Mouse (Mus musculus) liver, embryonic 12.5 days (tissue): ENCODE measurements at regions not wholly inside any gene's neighbourhood (a gene's known extent, or its start where the extent isn't known, plus 50 kb on each side); places are given as distances from the start of the nearest gene placed in this dataset.

Experiments
- ATAC-seq: fragments of 200-750 bp; cut with Nextera tagmentation; 2 replicates; pipeline ENCODE4 v1.8.0; 2017; ENCODE audit warnings: moderate number of reproducible peaks, mild to moderate bottlenecking, moderate library complexity
- H3K27ac ChIP-seq: fragments of 300-500 bp; sonication (generic); 2 replicates; pipeline ENCODE4 v1.5.1; 2016; ENCODE audit warnings: mild to moderate bottlenecking
- H3K27me3 ChIP-seq: fragments of 300-500 bp; sonication (generic); replicated peaks from 2 replicates; pipeline ENCODE4 v1.6.1; 2016; ENCODE audit warnings: mild to moderate bottlenecking, moderate library complexity
- H3K36me3 ChIP-seq: fragments of 300-500 bp; sonication (generic); 2 replicates; pipeline ENCODE4 v1.6.1; 2016; ENCODE audit warnings: mild to moderate bottlenecking, moderate library complexity
- H3K4me1 ChIP-seq: fragments of 300-500 bp; sonication (generic); 2 replicates; pipeline ENCODE4 v1.6.1; 2016
- H3K4me2 ChIP-seq: fragments of 300-500 bp; sonication (generic); 2 replicates; pipeline ENCODE4 v1.6.1; 2016; ENCODE audit warnings: mild to moderate bottlenecking, moderate library complexity
- H3K4me3 ChIP-seq: fragments of 300-500 bp; sonication (generic); 2 replicates; pipeline ENCODE4 v1.5.1; 2016; ENCODE audit warnings: mild to moderate bottlenecking, moderate library complexity
- H3K9ac ChIP-seq: fragments of 300-500 bp; sonication (generic); 2 replicates; pipeline ENCODE4 v1.6.1; 2016; ENCODE audit warnings: mild to moderate bottlenecking, moderate library complexity
- H3K9me3 ChIP-seq: fragments of 300-500 bp; sonication (generic); replicated peaks from 2 replicates; pipeline ENCODE4 v1.6.1; 2016; ENCODE audit warnings: mild to moderate bottlenecking, moderate library complexity
- WGBS: fragments of 180-500 bp; shearing (Covaris S2); methylation state at CpG from one replicate; pipeline ENCODE4 v1.1.7; 2016; ENCODE audit not compliant: insufficient replicate concordance; 5-methylcytosine and 5-hydroxymethylcytosine counted together

GRCm38 (mm10) chr10:39233191-39233590, 69.6 kb upstream of the Ccn6 start:
- no peak for ATAC-seq
- no peak overlapping the region for H3K4me3 ChIP-seq
- 73% methylated on average over 7 of the region's 7 CpGs for WGBS

DNA sequence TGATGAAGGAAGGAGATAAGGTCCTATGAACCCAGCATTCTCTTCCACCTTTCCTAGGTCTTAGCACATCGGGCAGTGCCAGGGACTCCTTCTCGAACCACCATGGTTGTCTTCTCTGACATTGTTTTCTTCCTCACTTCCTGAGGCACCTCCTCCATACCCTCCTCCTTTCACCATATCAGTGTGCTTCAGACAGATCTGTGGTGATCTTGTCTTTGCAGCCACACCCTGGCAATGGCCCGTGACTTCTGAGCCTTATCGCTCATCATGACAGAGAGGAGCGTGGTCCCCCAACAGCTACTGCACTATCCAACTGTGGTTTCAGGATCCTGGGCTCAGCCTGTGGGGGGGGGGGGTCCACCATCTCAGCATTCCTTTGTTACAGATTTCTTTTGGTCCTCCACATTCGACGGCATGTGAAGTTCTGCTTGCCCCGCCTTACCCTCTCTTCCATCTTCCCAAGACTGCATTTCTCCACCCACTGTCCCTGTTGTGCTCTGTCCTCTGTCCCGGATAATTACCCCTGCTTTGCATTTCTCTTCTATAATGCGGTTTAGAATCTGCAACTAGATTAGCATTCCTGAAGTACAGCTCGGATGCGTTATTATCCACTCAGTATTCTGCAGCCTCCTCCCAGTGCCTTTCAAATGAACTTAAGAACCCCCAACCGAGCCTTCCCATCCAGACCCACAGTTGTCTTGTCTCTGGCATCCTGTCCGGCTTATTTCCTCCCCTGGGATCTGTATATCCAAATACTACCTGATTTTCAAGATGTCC, 67.2 kb upstream of the Ccn6 start:
- ATAC-seq, result peak; percentile 79
- peaks cover 5% of the 10 kb centered on the region for H3K27me3 ChIP-seq
- no peak overlapping the region for H3K27ac ChIP-seq
- peak overlapping the region; percentile 11; the same call in 1 of the 2 replicates for H3K4me2 ChIP-seq
- H3K36me3 ChIP-seq, result no peaks in the 10 kb centered on the region
- 40% methylated on average over 14 of the region's 14 CpGs for WGBS
- no peak overlapping the region for H3K4me3 ChIP-seq
- peaks cover 16% of the 10 kb centered on the region for H3K4me1 ChIP-seq
- H3K9me3 ChIP-seq, result no peaks in the 10 kb centered on the region
- H3K9ac ChIP-seq, result no peak overlapping the region

More at GRCm38 (mm10) chr10:39233191-39233590, 69.6 kb upstream of the Ccn6 start:
- Histone ChIP-seq H3K9ac (no peak overlapping the region), H3K4me2 (no peak overlapping the region), H3K9me3 (no peaks in the 10 kb centered on the region), H3K27ac (no peak overlapping the region), H3K4me1 (peaks cover 16% of the 10 kb centered on the region), H3K27me3 (no peaks in the 10 kb centered on the region; the same call in 1 of the 2 replicates), H3K36me3 (no peaks in the 10 kb centered on the region)

- no peaks in the 10 kb centered on the region for H3K36me3 ChIP-seq
- H3K27me3 ChIP-seq, result peaks cover 5% of the 10 kb centered on the region
- no peak overlapping the region for H3K4me3 ChIP-seq
- no peak overlapping the region for H3K27ac ChIP-seq
- H3K4me2 ChIP-seq, result no peak overlapping the region
- peaks cover 16% of the 10 kb centered on the region for H3K4me1 ChIP-seq
- no peak overlapping the region for H3K9ac ChIP-seq
- 69% methylated on average over 4 of the region's 4 CpGs for WGBS
- ATAC-seq, result no peak
- H3K9me3 ChIP-seq, result no peaks in the 10 kb centered on the region
Measured at GRCm38 (mm10) chr10:39229233-39229632, 65.6 kb upstream of the Ccn6 start.

- H3K36me3 ChIP-seq, result no peaks in the 10 kb centered on the region
- H3K9ac ChIP-seq, result no peak overlapping the region
- H3K9me3 ChIP-seq, result no peaks in the 10 kb centered on the region
- H3K27ac ChIP-seq, result no peak overlapping the region
- whole genome bisulfite sequencing, result 63% methylated on average over 5 of the region's 5 CpGs
- peaks cover 16% of the 10 kb centered on the region for H3K4me1 ChIP-seq
- H3K27me3 ChIP-seq, result peaks cover 5% of the 10 kb centered on the region
- H3K4me3 ChIP-seq, result no peak overlapping the region
- ATAC-seq, result no peak
- no peak overlapping the region for H3K4me2 ChIP-seq
Measured at GRCm38 (mm10) chr10:39228027-39228426, 64.4 kb upstream of the Ccn6 start.

GRCm38 (mm10) chr10:39227499-39227942, 63.9 kb upstream of the Ccn6 start:
- no peak overlapping the region for H3K9ac ChIP-seq
- H3K36me3 ChIP-seq, result no peaks in the 10 kb centered on the region
- H3K4me3 ChIP-seq, result no peak overlapping the region
- H3K27me3 ChIP-seq, result peaks cover 5% of the 10 kb centered on the region
- WGBS, result 50% methylated on average over 13 of the region's 13 CpGs
- no peak overlapping the region for H3K27ac ChIP-seq
- no peak overlapping the region for H3K4me2 ChIP-seq
- ATAC-seq, result no peak
- peaks cover 16% of the 10 kb centered on the region for H3K4me1 ChIP-seq
- H3K9me3 ChIP-seq, result no peaks in the 10 kb centered on the region

GRCm38 (mm10) chr10:39226518-39226917, 62.9 kb upstream of the Ccn6 start:
- peaks cover 5% of the 10 kb centered on the region for H3K27me3 ChIP-seq
- H3K4me3 ChIP-seq, result no peak overlapping the region
- no peak for ATAC-seq
- WGBS, result 55% methylated on average over 2 of the region's 2 CpGs
- H3K36me3 ChIP-seq, result no peaks in the 10 kb centered on the region
- H3K4me2 ChIP-seq, result no peak overlapping the region
- no peak overlapping the region for H3K9ac ChIP-seq
- H3K27ac ChIP-seq, result no peak overlapping the region
- peaks cover 16% of the 10 kb centered on the region for H3K4me1 ChIP-seq
- no peaks in the 10 kb centered on the region for H3K9me3 ChIP-seq

DNA sequence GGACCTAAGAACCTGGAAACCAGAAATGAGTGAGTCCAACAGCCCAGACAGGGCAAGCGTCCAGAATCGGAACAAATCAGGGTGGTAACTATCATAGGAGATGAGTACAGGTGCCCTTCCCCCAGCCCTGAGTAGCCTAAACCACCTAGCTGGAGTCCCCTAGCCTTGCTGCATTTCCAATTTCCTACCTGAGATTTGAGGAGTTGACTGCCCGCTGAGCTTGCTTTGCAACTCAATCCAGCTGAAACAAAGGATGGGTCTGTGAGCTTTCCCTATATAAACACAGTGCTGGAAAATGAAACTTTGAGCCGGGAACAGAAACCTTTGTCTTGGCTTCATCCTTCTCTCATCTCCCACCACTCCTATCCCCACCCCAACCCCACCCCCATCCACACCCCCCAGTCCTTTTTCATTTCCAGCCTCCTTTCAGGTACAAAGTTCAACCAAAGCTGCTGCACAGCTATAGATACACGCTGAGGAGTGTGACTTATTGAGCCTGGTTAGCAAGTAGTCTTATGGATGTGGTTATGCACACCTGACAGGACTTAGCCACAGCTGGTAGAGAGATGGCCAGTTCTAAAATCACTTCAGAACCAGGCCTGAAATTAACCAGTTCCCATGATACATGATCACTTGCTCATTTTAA, 61.0 kb upstream of the Ccn6 start:
- H3K27ac ChIP-seq, result no peak overlapping the region
- no peaks in the 10 kb centered on the region for H3K36me3 ChIP-seq
- H3K9me3 ChIP-seq, result no peaks in the 10 kb centered on the region
- H3K27me3 ChIP-seq, result peaks cover 5% of the 10 kb centered on the region
- H3K4me2 ChIP-seq, result no peak overlapping the region
- no peak overlapping the region for H3K9ac ChIP-seq
- peaks cover 5% of the 10 kb centered on the region; the same call in 1 of the 2 replicates for H3K4me1 ChIP-seq
- WGBS, result 42% methylated on average over 5 of the region's 5 CpGs
- ATAC-seq, result no peak
- no peak overlapping the region for H3K4me3 ChIP-seq

- H3K9ac ChIP-seq, result no peak overlapping the region
- no peaks in the 10 kb centered on the region for H3K27me3 ChIP-seq
- H3K36me3 ChIP-seq, result no peaks in the 10 kb centered on the region
- H3K4me3 ChIP-seq, result no peak overlapping the region
- no peak overlapping the region for H3K27ac ChIP-seq
- no peak overlapping the region for H3K4me2 ChIP-seq
- 77% methylated on average over 2 of the region's 2 CpGs for WGBS
- ATAC-seq, result no peak
- peaks cover 7% of the 10 kb centered on the region; the same call in 1 of the 2 replicates for H3K9me3 ChIP-seq
- H3K4me1 ChIP-seq, result no peaks in the 10 kb centered on the region
Measured at GRCm38 (mm10) chr10:39221028-39221427, 57.4 kb upstream of the Ccn6 start.

GRCm38 (mm10) chr10:39219366-39219765, 55.8 kb upstream of the Ccn6 start:
- peaks cover 7% of the 10 kb centered on the region; the same call in 1 of the 2 replicates for H3K9me3 ChIP-seq
- H3K36me3 ChIP-seq, result no peaks in the 10 kb centered on the region
- H3K4me3 ChIP-seq, result no peak overlapping the region
- H3K27me3 ChIP-seq, result no peaks in the 10 kb centered on the region
- H3K4me1 ChIP-seq, result no peaks in the 10 kb centered on the region
- H3K9ac ChIP-seq, result no peak overlapping the region
- no peak overlapping the region for H3K4me2 ChIP-seq
- no peak overlapping the region for H3K27ac ChIP-seq
- no peak for ATAC-seq
- 67% methylated on average over 2 of the region's 2 CpGs for WGBS

GRCm38 (mm10) chr10:39218151-39218550, 54.6 kb upstream of the Ccn6 start:
- H3K4me1 ChIP-seq, result no peaks in the 10 kb centered on the region
- ATAC-seq, result no peak

DNA sequence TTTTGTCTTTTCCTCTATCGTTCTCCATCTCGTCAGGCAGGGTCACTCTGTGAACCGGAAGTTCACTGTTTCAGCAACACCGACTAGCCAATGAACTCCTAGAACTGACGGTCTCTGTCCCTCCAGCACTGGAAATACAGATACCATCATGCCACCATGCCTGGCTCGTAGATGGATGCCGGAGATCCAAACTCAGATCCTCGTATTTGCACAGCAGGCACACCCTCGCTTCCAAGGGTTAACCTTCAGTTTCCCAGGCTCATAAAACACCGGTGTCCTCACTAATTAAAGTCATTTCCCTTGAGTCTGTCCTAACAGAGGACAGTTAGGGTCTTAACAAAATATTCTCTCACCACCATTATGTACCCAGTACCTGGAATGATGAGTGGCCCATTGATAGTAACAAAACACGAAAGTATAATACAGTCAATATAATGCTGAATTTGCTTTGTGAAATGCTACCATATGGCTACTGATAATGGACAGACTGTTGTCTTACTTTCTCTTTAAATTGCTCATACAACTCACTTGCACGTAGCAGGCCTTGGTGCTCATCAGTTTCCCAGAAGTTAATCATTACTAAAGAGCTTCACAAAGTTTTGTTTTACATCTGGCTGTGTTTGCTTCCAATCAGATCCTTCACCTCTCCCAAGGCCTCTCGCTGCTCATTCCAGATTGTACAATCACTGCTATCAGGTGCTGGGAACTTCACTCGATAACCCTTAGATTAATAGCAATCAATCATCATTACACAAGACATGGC, 52.7 kb upstream of the Ccn6 start:
- WGBS, result 79% methylated on average over 14 of the region's 14 CpGs
- no peak for ATAC-seq

More at GRCm38 (mm10) chr10:39218151-39218550, 54.6 kb upstream of the Ccn6 start:
- Histone ChIP-seq H3K36me3 (no peaks in the 10 kb centered on the region), H3K9ac (no peak overlapping the region), H3K27ac (no peak overlapping the region), H3K4me3 (no peak overlapping the region), H3K9me3 (peaks cover 7% of the 10 kb centered on the region; the same call in 1 of the 2 replicates), H3K27me3 (no peaks in the 10 kb centered on the region), H3K4me2 (no peak overlapping the region)
- 71% methylated on average over 5 of the region's 5 CpGs for WGBS

GRCm38 (mm10) chr10:39214563-39214962, 51.0 kb upstream of the Ccn6 start:
- H3K9me3 ChIP-seq, result peaks cover 7% of the 10 kb centered on the region; the same call in 1 of the 2 replicates
- WGBS, result 64% methylated on average over 4 of the region's 4 CpGs
- H3K27me3 ChIP-seq, result no peaks in the 10 kb centered on the region
- H3K36me3 ChIP-seq, result no peaks in the 10 kb centered on the region
- H3K4me2 ChIP-seq, result no peak overlapping the region
- H3K4me1 ChIP-seq, result no peaks in the 10 kb centered on the region
- H3K9ac ChIP-seq, result no peak overlapping the region
- H3K27ac ChIP-seq, result no peak overlapping the region
- ATAC-seq, result no peak
- H3K4me3 ChIP-seq, result no peak overlapping the region

More for the DNA sequence above, 52.7 kb upstream of the Ccn6 start:
- Histone ChIP-seq H3K27ac (no peak overlapping the region), H3K36me3 (no peaks in the 10 kb centered on the region), H3K4me1 (no peaks in the 10 kb centered on the region), H3K4me3 (no peak overlapping the region), H3K4me2 (no peak overlapping the region), H3K9me3 (peaks cover 7% of the 10 kb centered on the region; the same call in 1 of the 2 replicates), H3K27me3 (no peaks in the 10 kb centered on the region), H3K9ac (no peak overlapping the region)
